Mouse (Mus musculus): ENCODE measurements around the gene Magoh.

The Magoh gene

DNA sequence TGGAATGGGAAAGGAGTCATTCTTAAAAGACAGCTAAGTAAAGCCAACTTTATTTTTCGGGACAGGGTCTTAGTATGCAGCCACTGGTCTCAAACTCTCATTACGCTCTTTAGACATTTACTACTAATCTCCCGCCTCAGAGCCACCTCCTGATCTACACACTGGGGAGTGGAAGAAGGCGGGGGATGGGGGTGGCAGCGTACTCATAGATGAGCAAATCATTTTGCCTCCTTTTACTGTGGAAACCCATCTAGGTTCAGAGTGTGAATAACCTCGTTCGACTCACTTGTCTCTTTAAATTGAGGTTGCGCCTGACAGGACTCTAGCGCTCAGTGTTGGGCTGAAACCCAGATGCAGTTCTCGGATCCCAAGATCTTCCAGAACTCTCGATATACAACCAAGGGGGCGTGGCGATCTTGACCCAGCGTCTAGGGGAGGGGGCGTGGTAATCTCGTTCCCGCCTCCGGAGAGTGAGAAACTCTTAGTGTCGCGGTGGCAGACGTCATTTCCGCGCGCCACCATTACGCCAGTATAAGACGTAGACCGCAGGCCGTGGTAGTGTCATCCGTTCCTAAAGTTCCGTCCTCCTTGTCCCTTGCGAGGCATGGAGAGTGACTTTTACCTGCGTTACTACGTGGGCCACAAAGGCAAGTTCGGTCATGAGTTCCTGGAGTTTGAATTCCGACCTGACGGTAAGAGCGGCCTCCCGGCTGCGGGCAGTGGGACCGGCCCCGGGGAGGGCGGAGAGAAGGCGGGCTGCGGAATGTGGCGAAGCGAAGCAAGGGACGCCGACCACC is at the start of gene Magoh:
Magoh (plus strand) TSS at position 502 of the 797 bp plus-strand sequence.
- DNase-seq (ENCODE audit: low read depth in 1 of 2, low spot score in 2 of 2): peak; percentile 82 to 92

DNA sequence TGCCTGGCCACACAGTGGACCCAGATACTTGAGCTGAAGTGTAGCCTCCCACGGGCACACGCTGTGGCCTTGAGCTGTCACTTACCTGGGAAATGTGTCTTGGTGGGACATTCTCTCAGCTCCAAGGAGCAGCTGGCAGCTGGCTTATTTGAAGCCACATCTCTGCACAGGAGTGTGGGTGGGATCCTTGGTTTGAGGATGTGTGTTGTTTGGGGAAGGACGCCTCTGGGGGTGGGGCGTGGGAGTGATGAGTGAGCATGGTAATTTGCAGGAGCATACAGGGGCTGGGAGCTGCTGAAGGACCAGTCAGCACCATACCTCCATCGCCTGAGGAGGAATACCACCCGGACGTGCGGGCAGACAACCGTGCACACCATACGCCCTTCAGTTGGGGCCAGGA is 49.4 kb upstream of the Magoh start:
- no peak for DNase-seq (ENCODE audit: low read depth in 1 of 2, low spot score in 2 of 2)

DNA sequence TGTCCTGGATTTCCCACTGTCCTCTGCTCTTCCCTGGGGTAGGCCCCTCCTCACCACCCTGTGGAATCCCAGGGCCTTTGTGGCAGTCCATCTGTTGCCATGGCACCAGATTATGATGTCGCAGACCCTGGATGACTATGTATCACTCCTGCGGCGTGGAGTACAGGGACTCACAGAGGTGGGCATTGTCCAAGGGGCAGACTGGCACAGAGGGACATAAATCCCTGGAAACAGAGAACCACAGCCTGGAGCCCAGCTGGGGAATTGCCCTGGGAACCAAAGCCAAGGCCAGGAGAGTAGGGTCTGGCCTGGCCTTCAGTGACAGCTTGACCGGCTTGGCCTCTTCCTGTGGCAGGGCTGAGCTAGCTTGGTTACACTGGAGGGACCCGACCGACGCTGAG is 48.7 kb upstream of the Magoh start:
- DNase-seq (ENCODE audit: low read depth in 1 of 2, low spot score in 2 of 2): no peak

DNA sequence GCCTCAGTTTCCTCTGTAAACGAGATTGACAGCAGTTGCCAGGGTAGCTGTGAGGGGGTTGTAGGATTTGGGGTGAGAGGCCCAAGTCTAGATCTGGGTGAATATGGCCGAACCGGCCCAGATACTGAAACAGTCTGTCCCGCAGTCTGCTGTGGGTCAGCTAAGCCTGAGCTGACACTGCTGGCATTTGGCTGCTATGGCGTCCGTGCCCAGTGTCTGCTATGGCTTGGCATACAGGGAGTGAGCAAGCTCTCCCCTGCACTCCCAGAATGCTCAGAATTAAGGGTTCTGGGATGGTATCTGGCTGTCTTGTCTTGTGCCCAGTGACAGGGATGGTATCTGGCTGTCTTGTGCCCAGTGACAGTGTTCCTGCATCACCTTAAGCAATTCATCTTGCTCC is 47.9 kb upstream of the Magoh start:
- no peak for DNase-seq (ENCODE audit: low read depth in 1 of 2, low spot score in 2 of 2)

DNA sequence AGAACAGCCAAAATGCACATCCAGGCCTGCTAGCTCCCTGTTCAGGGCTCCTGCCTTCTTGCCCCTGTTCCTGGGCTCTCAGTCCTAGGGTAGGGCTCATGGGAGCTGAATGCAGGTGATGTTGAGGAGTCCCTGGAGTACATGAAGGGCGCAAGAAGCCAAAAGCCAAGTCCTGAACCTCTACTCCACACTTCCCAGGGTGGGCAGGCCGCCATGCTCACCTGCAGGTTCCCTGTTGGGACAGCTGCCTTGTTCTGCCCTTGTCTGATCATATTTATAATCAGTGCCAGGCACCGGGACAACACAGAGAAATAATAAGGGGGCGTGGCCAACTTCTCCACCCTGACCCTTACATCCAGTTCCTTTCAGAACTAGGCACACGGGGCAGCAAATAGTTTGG is 46.0 kb upstream of the Magoh start:
- no peak for DNase-seq (ENCODE audit: low read depth in 1 of 2, low spot score in 2 of 2)

DNA sequence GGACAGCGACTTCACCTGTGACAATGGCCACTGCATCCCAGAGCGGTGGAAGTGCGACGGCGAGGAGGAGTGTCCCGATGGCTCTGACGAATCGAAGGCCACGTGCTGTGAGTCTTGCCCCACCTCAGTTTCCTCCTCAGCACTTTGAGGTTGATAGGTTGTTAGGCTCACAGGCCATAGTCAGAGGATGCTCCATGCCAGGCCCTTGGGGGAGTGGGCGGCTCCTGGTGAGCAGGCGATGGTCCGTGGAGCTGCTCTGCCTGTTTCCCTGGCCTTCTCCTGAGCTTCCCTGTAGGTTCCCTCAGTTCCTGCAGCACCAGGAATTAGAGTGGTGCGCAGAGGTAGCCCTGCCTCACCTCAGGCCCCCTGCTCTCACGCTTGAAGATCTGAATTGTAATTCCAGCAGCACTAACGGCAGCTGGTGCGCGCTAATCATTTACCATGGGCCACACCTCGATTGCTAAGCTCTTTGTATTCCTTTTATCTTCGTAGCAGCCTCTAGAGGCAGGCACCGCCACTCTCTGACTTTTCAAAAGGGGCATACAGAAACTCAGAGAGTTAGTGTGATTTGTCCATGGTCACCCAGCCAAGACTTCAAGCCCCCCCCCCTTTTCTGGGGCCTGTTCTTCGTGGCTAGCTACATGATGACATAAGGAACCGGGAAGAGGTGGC is 44.8 kb upstream of the Magoh start:
- no peak for DNase-seq (ENCODE audit: low read depth in 1 of 2, low spot score in 2 of 2)

DNA sequence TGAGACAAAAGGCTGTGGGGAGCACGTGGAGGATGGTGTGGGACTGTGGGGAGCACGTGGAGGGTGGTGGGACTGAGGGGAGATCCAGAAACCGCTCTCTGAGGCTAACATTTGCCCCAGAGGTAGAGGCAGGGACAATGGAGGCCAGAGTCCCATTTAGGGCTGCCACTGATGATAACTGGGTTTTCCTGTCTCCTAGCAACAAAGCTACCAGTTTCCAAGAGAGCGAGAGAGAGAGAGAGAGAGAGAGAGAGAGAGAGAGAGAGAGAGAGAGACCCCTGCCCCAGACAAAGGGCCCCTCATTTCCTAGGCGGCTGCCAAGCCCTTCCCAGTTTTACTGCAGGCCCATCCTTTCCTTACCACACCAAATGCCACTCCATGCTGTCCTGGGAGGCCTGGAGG is 44.0 kb upstream of the Magoh start:
- no peak for DNase-seq (ENCODE audit: low read depth in 1 of 2, low spot score in 2 of 2)

DNA sequence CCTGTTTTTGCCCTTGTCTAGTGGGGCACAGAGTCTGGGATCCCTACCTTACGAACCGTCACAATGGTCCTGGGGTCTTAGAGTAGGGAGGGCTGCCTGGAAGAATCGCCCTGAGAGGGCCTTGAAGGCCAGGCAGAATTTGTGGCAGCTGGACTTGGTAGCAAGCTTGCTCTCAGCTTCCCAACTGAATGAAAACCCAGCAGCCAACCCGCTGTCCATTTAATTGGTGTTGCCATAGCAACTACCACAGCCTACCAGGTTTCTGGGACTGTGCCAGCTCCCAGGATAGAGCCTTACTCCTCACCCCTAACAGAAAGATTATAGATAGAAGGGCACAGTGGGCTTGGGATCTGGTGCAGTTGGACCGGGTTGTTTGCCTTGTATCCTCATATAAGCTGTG is 42.8 kb upstream of the Magoh start:
- DNase-seq (ENCODE audit: low read depth in 1 of 2, low spot score in 2 of 2): no peak

DNA sequence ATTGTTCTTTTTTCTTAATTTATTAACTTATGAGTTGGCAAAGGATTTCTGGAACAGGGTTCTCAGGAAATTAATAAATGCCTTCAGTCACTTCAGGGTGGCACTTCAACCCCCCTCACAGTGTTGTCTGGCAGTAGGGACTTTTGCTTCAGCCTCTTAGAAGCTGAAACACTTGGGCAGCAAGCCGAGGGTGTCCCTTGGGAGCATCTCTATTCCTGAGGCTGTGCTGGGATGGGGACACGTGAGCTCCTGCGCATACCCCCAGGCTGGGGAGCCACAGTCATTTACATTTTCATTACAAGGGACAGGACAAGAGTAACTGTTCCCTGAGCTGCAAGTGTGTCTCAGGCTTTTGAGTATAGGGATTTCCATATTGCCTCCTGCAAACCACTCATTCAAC is 41.6 kb upstream of the Magoh start:
- DNase-seq (ENCODE audit: low read depth in 1 of 2, low spot score in 2 of 2): no peak

DNA sequence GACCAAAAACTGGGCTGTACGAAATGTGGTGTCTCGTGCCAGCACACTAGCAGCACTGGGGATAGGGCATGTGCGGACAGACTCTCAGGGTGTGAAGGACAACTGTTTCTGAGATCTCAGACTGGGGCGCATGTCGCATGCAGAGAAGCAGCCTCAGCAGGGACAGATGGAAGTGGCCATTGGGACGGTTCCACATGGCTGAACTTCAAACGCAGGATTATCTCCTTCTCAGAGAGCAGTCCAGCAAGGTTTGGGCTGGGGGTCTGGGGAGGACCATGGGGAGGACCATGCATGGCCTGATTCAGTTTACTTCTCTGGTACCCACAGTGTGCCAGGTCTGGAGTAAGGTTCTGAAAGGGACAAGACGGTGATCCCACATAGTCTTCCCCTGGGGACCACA is 35.9 kb upstream of the Magoh start:
- DNase-seq (ENCODE audit: low read depth in 1 of 2, low spot score in 2 of 2): no peak

DNA sequence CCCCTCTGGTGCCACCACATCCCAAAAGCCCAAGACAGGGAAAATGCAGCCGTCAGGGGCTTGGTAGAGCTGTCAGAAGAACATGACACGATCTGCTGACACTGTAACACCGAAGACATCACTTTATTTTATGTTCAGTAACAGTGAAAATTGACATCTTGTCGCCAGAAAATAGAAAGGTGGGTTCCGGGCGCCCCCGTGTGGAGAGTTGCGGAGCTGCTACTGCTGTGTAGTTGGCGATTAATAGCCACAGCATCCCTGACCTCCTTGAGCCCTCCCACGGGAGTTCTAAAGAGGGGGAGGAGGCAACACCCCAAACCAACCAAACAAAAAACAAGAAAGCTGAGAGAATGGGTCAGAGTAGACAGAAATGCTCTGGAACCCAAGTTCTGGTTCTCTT is 34.6 kb upstream of the Magoh start:
- DNase-seq (ENCODE audit: low read depth in 1 of 2, low spot score in 2 of 2): peak; percentile 28 to 64

DNA sequence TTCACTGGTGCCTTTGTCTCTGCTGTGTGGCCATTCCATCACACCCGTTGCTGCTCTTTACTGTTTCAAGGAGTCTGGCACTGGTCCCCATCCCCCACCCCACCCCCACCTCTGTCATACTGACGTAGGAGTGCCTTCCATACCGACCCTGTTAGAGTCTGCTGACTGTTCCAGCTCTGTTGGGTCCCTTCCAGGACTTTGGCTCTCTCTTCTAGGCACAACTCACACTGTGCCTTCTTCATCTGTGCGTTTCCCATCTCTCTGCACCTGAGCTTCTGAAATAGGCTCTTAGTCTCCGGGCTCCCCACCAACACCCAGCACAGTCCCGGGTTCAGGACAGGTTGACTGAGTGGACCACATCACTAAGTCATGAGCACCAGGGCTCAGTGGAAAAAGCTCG is 32.8 kb upstream of the Magoh start:
- DNase-seq (ENCODE audit: low read depth in 1 of 2, low spot score in 2 of 2): no peak

DNA sequence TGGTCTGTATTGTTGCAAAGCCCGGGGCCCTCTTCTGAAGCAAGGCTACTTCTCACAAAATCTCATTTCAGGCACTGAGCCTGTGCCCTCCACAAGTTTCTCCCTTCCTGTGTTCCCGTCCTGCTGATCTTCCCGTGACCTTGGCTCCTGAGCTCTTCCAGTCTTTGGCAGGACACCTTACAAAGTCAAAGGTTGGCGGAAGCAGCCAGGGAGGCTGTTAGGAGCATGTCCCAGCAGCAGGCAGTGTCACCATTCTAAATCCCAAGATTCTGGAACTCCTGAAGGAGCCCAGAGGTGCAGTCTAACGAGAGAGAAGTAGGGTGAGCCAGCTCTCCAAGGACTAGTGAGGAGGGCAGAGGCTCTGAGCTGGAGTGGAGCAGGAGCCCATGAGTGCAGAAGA is 31.0 kb upstream of the Magoh start:
- DNase-seq (ENCODE audit: low read depth in 1 of 2, low spot score in 2 of 2): no peak

DNA sequence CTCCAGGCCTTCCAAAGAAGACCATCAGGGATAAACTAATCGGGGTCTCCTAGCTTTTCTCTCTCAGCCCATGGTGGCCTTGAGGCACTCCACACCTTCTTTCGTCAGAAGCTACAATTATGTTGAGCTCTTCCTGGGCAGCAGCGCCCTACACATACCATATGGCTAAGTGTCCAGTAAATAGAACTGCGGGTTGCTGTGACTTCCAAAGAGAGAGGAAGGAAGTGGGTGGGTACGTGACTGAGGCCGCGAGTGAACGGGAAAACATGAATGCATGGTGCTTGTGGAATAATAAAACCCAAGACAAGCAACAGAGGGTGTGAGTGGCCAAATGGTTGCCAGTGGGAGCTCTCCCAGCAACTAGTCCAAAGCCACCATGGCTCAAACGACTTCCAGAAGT is 29.9 kb upstream of the Magoh start:
- DNase-seq (ENCODE audit: low read depth in 1 of 2, low spot score in 2 of 2): no peak

DNA sequence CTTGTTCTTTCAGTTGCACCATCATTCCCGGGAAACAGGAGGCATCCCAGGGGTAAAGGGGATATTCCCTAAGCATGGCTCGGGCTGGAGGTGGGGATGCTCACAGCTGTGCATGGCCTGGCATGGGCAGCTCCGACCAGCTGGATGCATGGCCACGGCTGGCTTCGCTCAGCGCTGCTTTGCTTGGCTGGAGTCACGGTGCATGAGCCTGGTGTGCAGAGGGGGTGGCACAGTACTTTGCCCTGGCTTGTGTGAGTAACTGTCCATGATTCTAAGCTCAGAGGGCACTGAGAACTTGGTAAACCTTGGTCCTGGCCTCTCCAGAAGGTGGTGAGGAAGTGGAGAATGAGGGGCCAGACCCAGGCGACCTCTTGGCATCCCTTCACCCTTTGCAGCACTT is 29.5 kb upstream of the Magoh start:
- DNase-seq (ENCODE audit: low read depth in 1 of 2, low spot score in 2 of 2): no peak

DNA sequence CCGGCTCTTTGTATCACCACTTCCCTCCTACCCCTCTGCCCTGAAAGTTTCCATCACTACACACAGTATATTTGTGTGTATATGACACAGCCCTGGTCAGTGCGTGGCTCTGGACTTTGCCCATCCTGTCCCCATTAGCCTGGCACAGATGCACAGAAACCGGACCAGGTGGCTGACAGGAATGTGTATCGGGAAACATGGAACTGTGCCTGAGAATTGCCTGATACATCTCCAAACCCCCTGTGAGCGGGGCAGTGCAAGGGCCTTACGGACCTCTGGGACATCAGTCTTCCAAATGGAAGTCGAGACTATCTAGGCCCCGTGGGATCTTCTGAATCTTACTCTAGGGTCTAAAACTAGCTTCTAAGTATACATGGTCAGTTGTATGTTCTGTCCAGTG is 26.2 kb upstream of the Magoh start:
- no peak for DNase-seq (ENCODE audit: low read depth in 1 of 2, low spot score in 2 of 2)

DNA sequence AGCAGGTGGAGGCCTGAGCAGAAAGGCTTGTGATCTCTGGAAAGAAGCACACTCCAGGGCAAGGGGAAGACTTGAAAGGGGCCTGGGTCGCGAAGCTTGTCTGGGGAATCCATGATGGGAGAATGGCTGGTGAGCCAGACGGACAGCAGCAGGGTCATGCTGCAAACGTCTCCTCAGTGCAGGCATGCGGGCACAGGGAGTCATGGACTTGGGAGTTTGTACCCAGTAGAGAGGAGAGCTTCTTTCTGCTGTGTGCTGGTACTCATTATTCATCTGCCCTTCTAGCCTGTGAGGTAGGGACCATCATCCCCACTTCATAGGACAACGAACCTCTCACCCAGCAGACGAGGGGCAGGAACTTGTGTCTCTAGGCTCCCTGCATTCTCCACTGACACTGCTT is 25.7 kb upstream of the Magoh start:
- DNase-seq (ENCODE audit: low read depth in 1 of 2, low spot score in 2 of 2): no peak

DNA sequence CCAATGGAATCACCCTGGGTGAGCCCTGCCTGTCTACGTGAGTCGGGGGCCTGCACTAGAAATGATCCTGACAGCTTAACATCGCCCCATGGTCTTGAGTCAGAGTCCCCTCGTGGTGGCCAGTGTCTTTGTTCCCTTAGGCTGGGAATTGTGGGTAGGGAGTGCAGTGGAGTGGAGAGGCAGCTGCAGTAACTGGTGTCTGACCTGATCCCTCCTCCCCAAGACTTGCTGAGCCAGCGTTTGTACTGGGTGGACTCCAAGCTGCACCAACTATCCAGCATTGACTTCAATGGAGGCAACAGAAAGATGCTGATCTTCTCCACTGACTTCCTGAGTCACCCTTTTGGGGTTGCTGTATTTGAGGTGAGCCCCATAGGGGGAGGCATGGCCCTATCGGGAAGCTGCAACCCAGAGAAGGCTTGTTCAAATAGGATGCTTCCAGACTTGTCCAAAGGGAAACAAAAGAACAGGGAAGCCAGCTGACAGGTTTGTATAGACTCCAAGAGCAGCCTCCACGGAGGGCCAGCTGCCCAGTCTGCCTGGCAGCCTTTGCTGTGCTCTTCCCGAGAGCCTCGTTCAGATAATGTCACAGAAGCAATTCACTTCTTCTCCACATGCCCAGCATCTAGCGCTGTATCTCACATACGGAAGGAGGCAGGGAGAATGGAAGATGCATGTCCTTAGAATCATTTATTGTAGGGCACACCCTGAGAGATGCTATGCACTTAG is 22.4 kb upstream of the Magoh start:
- no peak for DNase-seq (ENCODE audit: low read depth in 1 of 2, low spot score in 2 of 2)

DNA sequence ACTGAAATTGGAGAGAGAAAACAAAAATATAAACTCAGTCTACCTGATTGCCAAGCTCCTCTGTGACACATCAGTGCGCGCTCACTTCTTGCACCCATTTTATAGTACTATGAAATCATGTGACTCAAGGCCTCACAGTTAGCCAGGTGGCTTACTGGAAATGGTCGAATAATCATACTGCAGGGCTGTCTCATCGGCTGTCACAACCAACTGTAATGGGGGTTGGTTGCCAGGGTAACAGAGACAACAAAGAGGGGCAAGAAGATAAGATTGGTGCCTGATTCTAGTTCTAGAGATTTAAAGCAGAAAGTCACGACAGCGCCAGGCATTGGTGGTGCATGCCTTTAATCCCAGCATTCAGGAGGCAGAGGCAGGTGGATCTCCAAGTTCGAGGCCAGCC is 20.6 kb upstream of the Magoh start:
- DNase-seq (ENCODE audit: low read depth in 1 of 2, low spot score in 2 of 2): no peak

DNA sequence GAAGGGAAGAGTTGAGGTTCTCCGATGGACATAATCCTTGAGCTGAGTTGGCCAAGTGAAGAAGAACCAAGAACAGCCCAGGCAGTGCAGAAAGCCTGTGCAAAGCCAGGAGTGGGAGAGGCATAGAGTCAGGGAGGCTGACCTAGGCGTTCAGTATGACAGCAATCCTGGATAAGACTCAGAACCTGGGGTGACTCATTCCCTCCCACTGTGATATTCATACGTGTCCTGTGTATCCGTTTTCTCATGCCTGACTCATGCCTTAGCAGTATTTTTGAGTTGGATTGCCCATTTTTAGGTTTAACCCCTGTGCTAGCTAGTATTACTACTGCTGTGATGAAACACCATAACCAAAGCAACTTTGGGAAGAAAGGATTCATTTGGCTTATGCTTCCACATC is 14.7 kb upstream of the Magoh start:
- DNase-seq (ENCODE audit: low read depth in 1 of 2, low spot score in 2 of 2): no peak

DNA sequence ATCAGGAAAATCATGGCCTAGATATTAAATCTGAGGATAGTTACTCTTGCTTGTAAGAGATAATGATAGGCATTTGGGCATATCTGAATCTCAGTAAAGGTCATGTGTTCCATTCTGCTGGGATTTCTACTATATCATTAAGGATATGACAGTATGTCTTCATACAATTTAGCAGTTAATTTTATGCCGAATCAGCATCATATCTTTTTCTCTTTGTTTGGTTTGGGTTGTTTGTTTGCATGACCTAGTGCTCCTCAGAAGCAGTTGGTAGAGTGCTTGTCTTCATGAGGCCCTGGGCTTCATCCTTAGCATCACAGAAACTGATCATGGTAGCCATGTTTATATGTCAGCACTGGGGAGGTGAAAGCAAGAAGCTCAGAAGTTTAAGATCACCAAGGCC is 2.1 kb downstream of the Magoh start:
- DNase-seq (ENCODE audit: low read depth in 1 of 2, low spot score in 2 of 2): no peak

DNA sequence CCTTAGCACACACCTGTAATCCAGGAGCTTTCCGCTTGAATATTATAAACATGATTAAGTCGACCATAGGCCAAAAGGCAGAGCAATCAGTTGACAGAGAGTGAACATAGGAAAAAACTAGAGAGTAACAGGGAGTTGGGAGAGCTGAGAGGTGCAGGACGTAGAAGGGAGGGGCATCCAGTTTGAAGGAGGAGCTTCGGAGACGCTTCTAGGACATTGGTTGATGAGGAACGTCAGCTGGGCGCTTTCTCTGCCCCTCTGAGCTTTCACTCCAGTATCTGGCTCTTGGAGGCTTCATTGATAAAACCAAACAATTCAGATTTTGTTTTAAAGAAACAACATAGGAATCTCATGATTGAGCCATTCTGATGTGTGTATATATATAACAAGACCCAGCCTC is 6.8 kb downstream of the Magoh start:
- DNase-seq (ENCODE audit: low read depth in 1 of 2, low spot score in 2 of 2): no peak

Measured in monocyte, adult 2 months (primary cell).